Mouse (Mus musculus): ENCODE results near the gene Sult5a1.

- TF ChIP-seq EP300 (IDR thresholded peaks at IDR 0.05; ENCODE audit: low read depth) = no peak
- no peak for TF ChIP-seq CTCF (IDR thresholded peaks at IDR 0.05; ENCODE audit: low read depth)
Measured at GRCm38 (mm10) chr8:123150737-123151171, 7.4 kb downstream of the Sult5a1 start.
